Mouse (Mus musculus) layer of hippocampus, postnatal 36 days (tissue): ENCODE measurements around the gene Blvra. TPM values are rescaled to one million over a fixed set of nuclear protein-coding genes. Genes with fewer than 3 reads are reported as not detected.
"Not testable (repeated sequence)": the region's sequence is repeated elsewhere in the genome, so short reads cannot be mapped to it uniquely, and the experiment has no call there.

Source experiments
- DNase-seq, 2 experiments: peaks; one replicate each; pipeline ENCODE4 v3.0.0; 2022
- total RNA-seq, 2 experiments: library from RNA; stranded (reverse); gene quantifications; 2 replicates each; pipeline ENCODE4 v1.2.3; 2021

Gene Blvra
- 10 to 100 TPM; 19.9 to 21.5 TPM for total RNA-seq

GRCm38 (mm10) chr2:127070435-127070841, at the start of gene Blvra:
Gene Blvra, plus strand, starts transcription at chr2:127070665.
- peak; percentile 78 to 84 for DNase-seq

GRCm38 (mm10) chr2:127035006-127035605, 35.4 kb upstream of the Blvra start:
- DNase-seq, result peak; percentile 34 to 40

- no peak for DNase-seq
These were observed 33.2 kb upstream of the Blvra start for GRCm38 (mm10) chr2:127037299-127037698.

- DNase-seq, result no peak
These were observed 9.0 kb upstream of the Blvra start for GRCm38 (mm10) chr2:127061471-127061870.

- no peak for DNase-seq
These were observed 1.7 kb upstream of the Blvra start for GRCm38 (mm10) chr2:127068806-127069205.

GRCm38 (mm10) chr2:127069781-127070434, 557 bp upstream of the Blvra start:
- DNase-seq, result no peak

GRCm38 (mm10) chr2:127070879-127071278, 414 bp downstream of the Blvra start:
- no peak for DNase-seq

GRCm38 (mm10) chr2:127074116-127074515, 3.7 kb downstream of the Blvra start:
- DNase-seq, result no peak

GRCm38 (mm10) chr2:127077611-127078010, 7.1 kb downstream of the Blvra start:
- DNase-seq, result no peak

- DNase-seq, result not testable (repeated sequence)
These were observed 8.6 kb downstream of the Blvra start for GRCm38 (mm10) chr2:127079066-127079465.

GRCm38 (mm10) chr2:127079881-127080590, 9.6 kb downstream of the Blvra start:
- DNase-seq, result no peak

- no peak for DNase-seq
These were observed 10.2 kb downstream of the Blvra start for GRCm38 (mm10) chr2:127080591-127081218.

GRCm38 (mm10) chr2:127086235-127086634, 15.8 kb downstream of the Blvra start:
- no peak for DNase-seq

- DNase-seq, result not testable (repeated sequence)
These were observed 19.7 kb downstream of the Blvra start for GRCm38 (mm10) chr2:127090151-127090550.

GRCm38 (mm10) chr2:127092000-127092399, 21.5 kb downstream of the Blvra start:
- DNase-seq, result no peak

GRCm38 (mm10) chr2:127108986-127109385, 38.5 kb downstream of the Blvra start:
- DNase-seq, result no peak

GRCm38 (mm10) chr2:127121591-127122235, 51.2 kb downstream of the Blvra start:
- DNase-seq, result no peak

GRCm38 (mm10) chr2:127128926-127129325, 58.5 kb downstream of the Blvra start:
- DNase-seq, result no peak

- DNase-seq, result no peak
These were observed 60.9 kb downstream of the Blvra start for GRCm38 (mm10) chr2:127131353-127131752.

- DNase-seq, result peak; percentile 87 to 91
These were observed 63.4 kb downstream of the Blvra start, which contains the start of gene Ncaph for GRCm38 (mm10) chr2:127133621-127134461. Gene Ncaph, minus strand, starts transcription at chr2:127133954.

- not testable (repeated sequence) for DNase-seq
These were observed 64.8 kb downstream of the Blvra start for GRCm38 (mm10) chr2:127135255-127135654.
